Mouse (Mus musculus) spleen, postnatal 10 days (tissue): ENCODE measurements at regions not wholly inside any gene's neighbourhood (a gene's known extent, or its start where the extent isn't known, plus 50 kb on each side); places are given as distances from the start of the nearest gene placed in this dataset.

Experiments
- DNase-seq, 2 experiments: peaks; one replicate each; pipeline ENCODE4 v3.0.0; 2021 to 2022; ENCODE audit warnings: low spot score in 2 of 2

DNA sequence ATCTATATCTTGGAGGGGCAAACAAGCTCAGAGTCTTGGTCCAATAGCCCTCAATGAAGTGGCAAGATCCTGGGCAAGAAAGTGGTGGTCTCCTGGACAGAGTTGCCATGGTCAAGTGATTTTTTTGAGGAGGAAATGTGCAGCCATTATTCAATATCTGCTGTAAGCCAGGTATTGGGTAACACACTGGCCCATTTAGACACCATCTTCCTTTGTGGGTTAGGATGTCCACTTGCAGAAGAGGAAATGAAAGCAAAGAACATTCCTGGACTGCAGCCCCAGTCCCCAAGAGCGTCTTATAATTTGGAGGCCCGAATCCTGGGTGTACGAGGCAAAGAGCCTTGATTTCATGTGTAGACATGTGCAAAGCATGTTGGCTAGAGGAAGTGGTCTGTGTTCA lies 56.3 kb upstream of the Pitx1 start:
- DNase-seq = no peak

DNA sequence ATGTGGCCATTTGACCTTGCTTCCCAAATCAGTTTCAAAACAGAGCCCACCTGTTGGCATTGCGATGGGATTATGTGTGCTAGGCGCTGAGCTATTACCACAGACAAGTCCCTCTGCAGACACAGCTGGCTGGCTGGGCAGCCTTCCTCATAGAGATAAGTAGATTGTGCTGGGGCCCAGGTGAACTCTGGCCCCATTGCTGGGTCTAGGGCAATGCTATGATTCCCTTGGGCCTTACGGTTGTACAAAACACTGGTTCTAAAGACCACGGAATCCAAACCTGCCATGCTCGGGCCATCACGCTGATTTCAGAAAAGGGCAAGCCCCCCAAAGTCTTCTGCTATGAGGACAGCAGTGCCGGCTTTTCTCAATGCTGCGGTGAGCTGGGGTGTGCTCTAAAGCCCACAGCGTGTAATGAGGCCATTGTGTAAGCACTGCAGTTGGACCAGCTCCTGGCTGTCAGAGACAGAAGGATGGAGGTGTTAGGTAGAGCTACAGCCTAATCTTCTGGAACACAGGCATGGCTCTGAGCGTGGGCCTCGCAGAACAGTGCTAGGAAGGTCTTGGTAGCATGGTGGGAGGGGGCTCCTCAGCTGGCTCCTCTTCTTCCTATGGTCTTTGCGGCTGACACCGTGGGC lies 51.2 kb upstream of the Pitx1 start:
- no peak for DNase-seq
